Mouse (Mus musculus) thymus, postnatal 0 days (tissue): ENCODE results near the gene Ptger2. TPM values are rescaled to one million over a fixed set of nuclear protein-coding genes. Genes with fewer than 3 reads are reported as not detected.

Experiments used
- DNase-seq: peaks from one replicate; pipeline ENCODE4 v3.0.0-alpha.2; 2015; ENCODE audit warnings: low spot score
- microRNA counts: library from miRNA; unstranded; fragments of <30 nt; microRNA quantifications from one replicate; lab custom pipeline; 2015
- microRNA-seq: library from miRNA; unstranded; fragments of <30 nt; microRNA quantifications from one replicate; pipeline ENCODE4, GENCODE M21; 2016; ENCODE audit warnings: borderline number of aligned reads
- polyA plus RNA-seq: library from polyadenylated mRNA; unstranded; fragments of >200 nt; fragmentation: Nextera tagmentation; extraction: Ambion mirVana; gene quantifications from 2 replicates; pipeline ENCODE4 v1.2.1, GENCODE M21; 2015

Gene Ptger2
- polyA plus RNA-seq, 1 experiment from 2014 or later: 0.79 TPM

DNA sequence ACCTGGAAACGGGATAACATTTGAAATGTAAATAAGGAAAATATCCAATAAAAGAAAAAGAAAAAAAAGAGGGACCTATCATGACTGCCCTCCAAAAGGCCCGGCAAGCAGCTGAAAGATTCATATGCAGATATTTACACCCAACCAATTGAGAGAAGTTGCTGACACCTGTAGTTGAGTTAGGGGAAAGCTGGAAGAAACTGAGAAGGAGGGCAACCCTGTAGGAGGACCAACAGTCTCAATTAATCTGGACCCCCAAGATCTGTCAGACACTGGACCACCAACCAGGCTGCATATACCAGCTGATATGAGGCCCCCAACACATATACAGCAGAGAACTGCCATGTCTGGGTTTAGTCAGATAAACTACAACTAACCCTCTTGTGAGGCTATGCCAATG lies 60.1 kb downstream of the Ptger2 start:
- no peak for DNase-seq

DNA sequence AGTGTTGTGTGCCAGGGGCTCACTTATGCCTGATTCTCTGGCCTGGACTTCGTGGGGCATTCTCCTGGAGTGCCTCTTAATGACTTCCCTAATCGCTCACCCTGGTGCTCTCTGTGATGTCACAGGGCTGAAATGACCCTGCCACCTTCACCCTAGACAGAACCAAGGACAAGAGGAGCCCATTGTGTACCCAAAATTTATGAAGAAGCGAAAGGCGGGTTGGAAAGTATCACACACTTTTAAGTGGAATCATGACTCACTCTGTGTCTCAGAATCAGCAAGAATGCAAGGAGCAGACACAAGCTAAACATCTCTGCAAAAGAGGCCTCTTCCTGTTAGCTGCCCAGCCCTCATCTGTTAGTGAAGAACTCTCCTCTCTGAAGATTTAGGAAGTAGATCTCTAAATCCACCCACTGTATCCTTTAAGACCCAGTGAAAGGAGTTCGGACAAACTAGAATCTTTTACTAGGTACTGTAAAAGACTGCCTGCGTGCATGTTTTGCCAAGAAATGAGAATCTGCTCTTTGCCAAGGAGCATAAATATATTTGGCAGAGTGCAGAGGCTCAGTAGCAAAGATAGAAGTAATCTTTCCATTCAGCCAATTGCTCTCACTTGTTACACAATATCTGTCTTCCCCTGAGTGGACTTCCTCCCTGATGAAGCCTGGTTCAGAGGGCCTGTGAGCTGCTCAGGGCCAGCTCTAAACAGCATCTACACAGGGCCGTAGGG lies 61.9 kb downstream of the Ptger2 start:
- DNase-seq: no peak

DNA sequence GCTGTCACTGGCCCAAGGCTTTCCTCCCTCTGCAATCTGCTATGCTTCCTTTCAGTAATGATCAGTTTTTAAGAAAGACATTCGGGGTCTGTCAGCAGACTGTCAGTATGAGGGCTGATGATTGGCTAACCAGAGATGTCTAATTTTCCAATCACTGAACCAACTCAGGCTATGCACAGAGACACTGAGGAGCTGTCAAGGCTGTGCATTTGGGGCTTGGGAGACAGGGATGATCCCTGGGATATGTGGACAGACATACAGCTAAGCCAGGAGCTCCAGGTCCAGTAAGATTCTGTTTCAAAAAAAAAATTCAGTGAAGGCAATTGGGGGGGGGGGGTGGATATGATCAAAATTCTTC lies 62.4 kb downstream of the Ptger2 start:
- no peak for DNase-seq

DNA sequence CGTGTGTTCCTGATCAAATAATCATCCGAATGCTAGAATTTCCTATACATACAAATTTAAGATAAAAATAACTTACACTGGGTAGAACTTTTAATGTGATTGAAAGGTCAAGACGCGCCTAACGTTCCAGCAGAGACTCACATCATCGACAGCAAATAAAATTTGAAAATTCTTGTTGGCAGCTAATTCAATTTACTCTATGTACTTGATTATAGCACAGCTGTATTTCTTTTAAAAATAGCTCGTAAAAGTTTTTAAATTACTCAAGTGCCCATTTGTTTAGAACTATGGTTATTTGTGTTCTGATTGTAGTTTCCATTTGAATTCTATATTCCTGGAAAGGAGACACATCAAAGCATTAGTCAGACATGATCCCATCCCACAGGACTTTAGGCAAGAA lies 63.1 kb downstream of the Ptger2 start:
- DNase-seq: no peak

MicroRNA genes within 50 kb of the gene (microRNA counts, 519-probe panel; counts per million panel counts)
- 473 counts per million, percentile 71 among the panel's probes with 10 or more counts for microRNA mmu-miR-327 (lab: Ali Mortazavi, UCI)

Small RNAs within 50 kb of the gene (microRNA-seq; reads per million reads assigned to microRNA genes)
- gene Mir327: not detected

Other genes starting within 250 kb of the Ptger2 start
- gene Gm8267, start 237.9 kb upstream of the Ptger2 start, polyA plus RNA-seq: not detected in 2 replicates
- gene Ptgdr, start 128.8 kb upstream of the Ptger2 start, polyA plus RNA-seq: 0.04 and 0.12 TPM in 2 replicates
- gene Gpr137c, start 231.5 kb downstream of the Ptger2 start, polyA plus RNA-seq: 0.72 and 0.90 TPM in 2 replicates
- 12.2 and 13.1 TPM in 2 replicates for gene Txndc16, start 232.1 kb downstream of the Ptger2 start, polyA plus RNA-seq